ENCODE assay signal across 30 mouse cellular contexts in genomic region chr5:108466647-108467046, GRCm38 (mm10). TPM values are rescaled to one million over a fixed set of nuclear protein-coding genes. Genes with fewer than 3 reads are reported as not detected.
DNase-seq lines count a peak whose midpoint lies in the region; ATAC-seq and TF ChIP-seq lines count a peak whose summit lies in the region.
"Had no signal": no experiment of that assay in that cellular context is flagged by ENCODE, and none has a peak within 500 bp of the region (broad histone marks: within the 10 kb centered on the region; RNA-seq: fewer than 3 reads in every experiment).

No protein-coding gene starts in this region.

- ATAC-seq in heart, embryonic 13.5 days (ENCODE audit: extremely low read depth, insufficient number of reproducible peaks, low FRiP score, low TSS enrichment): no peak
- ATAC-seq in midbrain, embryonic 11.5 days (ENCODE audit: low FRiP score): no peak
- ATAC-seq in midbrain, embryonic 16.5 days: no peak
- no peak for ATAC-seq in liver, embryonic 14.5 days (ENCODE audit: insufficient read depth)
- ATAC-seq: forebrain, embryonic 15.5 days; hindbrain, postnatal 0 days; intestine, embryonic 16.5 days; midbrain, embryonic 13.5 days had no signal

- peak overlapping the region; percentile 25 for H3K4me2 ChIP-seq in heart, embryonic 13.5 days
- no peak overlapping the region for H3K4me2 ChIP-seq in midbrain, embryonic 11.5 days
- H3K4me2 ChIP-seq in midbrain, embryonic 16.5 days (ENCODE audit: low read length): no peak overlapping the region
- peak overlapping the region; percentile 87 for H3K4me2 ChIP-seq in liver, embryonic 14.5 days (ENCODE audit: low read depth)
- H3K4me2 ChIP-seq: embryonic facial prominence, embryonic 15.5 days; forebrain, embryonic 15.5 days; hindbrain, embryonic 12.5 days; limb, embryonic 15.5 days; midbrain, embryonic 13.5 days; stomach, embryonic 15.5 days had no signal

- TF ChIP-seq CTCF in liver, embryonic 14.5 days (IDR thresholded peaks at IDR 0.05; ENCODE audit: low read depth): no peak

- H3K36me3 ChIP-seq in heart, embryonic 13.5 days: peaks cover under 1% of the 10 kb centered on the region
- H3K36me3 ChIP-seq in midbrain, embryonic 11.5 days (ENCODE audit: control insufficient read depth, insufficient read depth, low read length): no peaks in the 10 kb centered on the region
- no peaks in the 10 kb centered on the region for H3K36me3 ChIP-seq in midbrain, embryonic 16.5 days (ENCODE audit: control insufficient read depth, insufficient read depth, low read length)
- H3K36me3 ChIP-seq in liver, embryonic 14.5 days (replicated peaks; ENCODE audit: control insufficient read depth, insufficient read depth, low read depth): no peaks in the 10 kb centered on the region; the same call in 1 of the 2 replicates
- H3K36me3 ChIP-seq: embryonic facial prominence, embryonic 15.5 days; stomach, embryonic 15.5 days had no signal

- H3K9ac ChIP-seq in heart, embryonic 13.5 days: no peak overlapping the region
- no peak overlapping the region for H3K9ac ChIP-seq in midbrain, embryonic 11.5 days (ENCODE audit: low read length)
- H3K9ac ChIP-seq in midbrain, embryonic 16.5 days (ENCODE audit: low read depth, low read length): no peak overlapping the region
- peak overlapping the region; percentile 14; the same call in 1 of the 2 replicates for H3K9ac ChIP-seq in liver, embryonic 14.5 days (replicated peaks)
- H3K9ac ChIP-seq: embryonic facial prominence, embryonic 15.5 days; forebrain, embryonic 15.5 days; hindbrain, embryonic 12.5 days; limb, embryonic 15.5 days; midbrain, embryonic 13.5 days; stomach, embryonic 15.5 days had no signal

- H3K9me3 ChIP-seq in heart, embryonic 13.5 days: no peaks in the 10 kb centered on the region
- H3K9me3 ChIP-seq in midbrain, embryonic 11.5 days (ENCODE audit: control insufficient read depth, low read length): no peaks in the 10 kb centered on the region
- no peaks in the 10 kb centered on the region for H3K9me3 ChIP-seq in midbrain, embryonic 16.5 days (replicated peaks; ENCODE audit: control insufficient read depth, low read length, poor library complexity, severe bottlenecking)
- no peaks in the 10 kb centered on the region for H3K9me3 ChIP-seq in liver, embryonic 14.5 days (ENCODE audit: control insufficient read depth, low read length)
- H3K9me3 ChIP-seq: embryonic facial prominence, embryonic 10.5 days; embryonic facial prominence, embryonic 15.5 days; forebrain, embryonic 15.5 days; hindbrain, embryonic 12.5 days; limb, embryonic 10.5 days; limb, embryonic 15.5 days; megakaryocyte, embryonic 14.5 days; midbrain, embryonic 13.5 days; stomach, embryonic 15.5 days had no signal

- no peak overlapping the region for H3K27ac ChIP-seq in heart, embryonic 13.5 days (replicated peaks)
- H3K27ac ChIP-seq in midbrain, embryonic 11.5 days (ENCODE audit: low read depth, low read length): no peak overlapping the region
- H3K27ac ChIP-seq in midbrain, embryonic 16.5 days (ENCODE audit: low read length): no peak overlapping the region
- H3K27ac ChIP-seq in liver, embryonic 14.5 days: peak overlapping the region; percentile 64
- H3K27ac ChIP-seq: embryonic facial prominence, embryonic 10.5 days; embryonic facial prominence, embryonic 15.5 days; forebrain, embryonic 15.5 days; gastrocnemius, adult 2 months; hindbrain, embryonic 12.5 days; hindbrain, postnatal 0 days; limb, embryonic 10.5 days; limb, embryonic 15.5 days; midbrain, embryonic 13.5 days; stomach, embryonic 15.5 days had no signal

- no peak overlapping the region for H3K4me3 ChIP-seq in heart, embryonic 13.5 days
- H3K4me3 ChIP-seq in midbrain, embryonic 11.5 days (ENCODE audit: low read depth, low read length): no peak overlapping the region
- H3K4me3 ChIP-seq in midbrain, embryonic 16.5 days (ENCODE audit: low read depth, low read length): no peak overlapping the region
- no peak overlapping the region for H3K4me3 ChIP-seq in liver, embryonic 14.5 days (ENCODE audit: insufficient read depth in 1 of 2, low read depth in 2 of 2, low read length in 2 of 2)
- H3K4me3 ChIP-seq: embryonic facial prominence, embryonic 10.5 days; embryonic facial prominence, embryonic 15.5 days; forebrain, embryonic 15.5 days; gastrocnemius, adult 2 months; hindbrain, embryonic 12.5 days; limb, embryonic 10.5 days; limb, embryonic 15.5 days; megakaryocyte, embryonic 14.5 days; midbrain, embryonic 13.5 days; stomach, embryonic 15.5 days had no signal

- no peak for TF ChIP-seq EP300 in liver, embryonic 14.5 days (IDR thresholded peaks at IDR 0.05; ENCODE audit: low read depth)

- DNase-seq in heart, postnatal 4 days: no peak
- DNase-seq in midbrain, embryonic 11.5 days (ENCODE audit: low spot score, missing footprints): peak; percentile 53
- DNase-seq in liver, embryonic 14.5 days (ENCODE audit: low read depth in 3 of 3, low spot score in 3 of 3): no peak
- DNase-seq in ovary, postnatal 10 days (ENCODE audit: low spot score): no peak
- no peak for DNase-seq in spleen, adult 12 weeks (ENCODE audit: low spot score)
- DNase-seq: adrenal gland, adult 8-10 months; B cell, adult 2 months; cerebellum, adult 8-10 months; cerebellum, postnatal 25 days; gastrocnemius, adult 2 months; gastrocnemius, postnatal 36 days; kidney, adult 9 months; kidney, postnatal 10 days; lung, postnatal 36 days; retina, postnatal 1 day; right cerebral cortex, postnatal 14 days had no signal

- peaks cover 62% of the 10 kb centered on the region for H3K4me1 ChIP-seq in heart, embryonic 13.5 days
- H3K4me1 ChIP-seq in midbrain, embryonic 11.5 days (ENCODE audit: control insufficient read depth, insufficient read depth, low read length): peaks cover 20% of the 10 kb centered on the region
- peaks cover 43% of the 10 kb centered on the region for H3K4me1 ChIP-seq in midbrain, embryonic 16.5 days (ENCODE audit: control insufficient read depth, insufficient read depth, low read length)
- H3K4me1 ChIP-seq in liver, embryonic 14.5 days (replicated peaks; ENCODE audit: control insufficient read depth in 2 of 2, insufficient read depth in 2 of 2, low read length in 1 of 2): peaks cover 42 to 45% of the 10 kb centered on the region in 2 experiments

- H3K27me3 ChIP-seq in heart, embryonic 13.5 days (replicated peaks): no peaks in the 10 kb centered on the region
- H3K27me3 ChIP-seq in midbrain, embryonic 11.5 days (ENCODE audit: control insufficient read depth, insufficient read depth, low read length): no peaks in the 10 kb centered on the region
- no peaks in the 10 kb centered on the region for H3K27me3 ChIP-seq in midbrain, embryonic 16.5 days (ENCODE audit: control insufficient read depth, insufficient read depth, low read depth, low read length)
- no peaks in the 10 kb centered on the region for H3K27me3 ChIP-seq in liver, embryonic 14.5 days (ENCODE audit: control insufficient read depth, insufficient read depth, low read length)
- H3K27me3 ChIP-seq: embryonic facial prominence, embryonic 15.5 days; forebrain, embryonic 15.5 days; hindbrain, embryonic 12.5 days; limb, embryonic 15.5 days; megakaryocyte, embryonic 14.5 days; midbrain, embryonic 13.5 days; stomach, embryonic 15.5 days had no signal

- 98% methylated on average over 1 of the region's 1 CpGs for WGBS in heart, embryonic 13.5 days
- 97% methylated on average over 1 of the region's 1 CpGs for WGBS in midbrain, embryonic 11.5 days
- 93% methylated on average over 1 of the region's 1 CpGs for WGBS in midbrain, embryonic 16.5 days
- WGBS in liver, embryonic 14.5 days (ENCODE audit: insufficient replicate concordance): 92% methylated on average over 1 of the region's 1 CpGs

RNA-seq across cellular contexts. Expression of gene Pcgf3, which starts 5.6 kb away (rescaled TPM):
- polyA plus RNA-seq in heart, embryonic 13.5 days (2015; fragmentation: Nextera tagmentation; extraction: Ambion mirVana): 15.3 and 17.8 TPM in 2 replicates
- 10 to 100 TPM; 61.1 to 64.9 TPM for total RNA-seq in heart, postnatal 4 days (2021)
- 29.2 and 34.0 TPM in 2 replicates for polyA plus RNA-seq in midbrain, embryonic 11.5 days (2014; fragmentation: Nextera tagmentation; extraction: Ambion mirVana)
- polyA plus RNA-seq in midbrain, embryonic 16.5 days (2015; fragmentation: Nextera tagmentation; extraction: Ambion mirVana): 25.7 and 27.5 TPM in 2 replicates
- polyA plus RNA-seq in liver, embryonic 14.5 days (2012; rRNA removed): 3.8 and 4.9 TPM in 2 replicates
- polyA plus RNA-seq in liver, embryonic 14.5 days (2014; fragmentation: Nextera tagmentation; extraction: Ambion mirVana): 4.5 and 5.4 TPM in 2 replicates

RNA-seq across cellular contexts. Expression of gene Mfsd7a, which starts 18.0 kb away (rescaled TPM):
- polyA plus RNA-seq in heart, embryonic 13.5 days (2015; fragmentation: Nextera tagmentation; extraction: Ambion mirVana): 0.19 and 0.40 TPM in 2 replicates
- total RNA-seq in heart, postnatal 4 days (2021): under 1 TPM; 0.64 to 0.70 TPM
- polyA plus RNA-seq in midbrain, embryonic 11.5 days (2014; fragmentation: Nextera tagmentation; extraction: Ambion mirVana): 0.18 TPM in 1 of 2 replicates, not detected in the other
- polyA plus RNA-seq in midbrain, embryonic 16.5 days (2015; fragmentation: Nextera tagmentation; extraction: Ambion mirVana): 0.14 and 0.21 TPM in 2 replicates
- 0.32 and 0.36 TPM in 2 replicates for polyA plus RNA-seq in liver, embryonic 14.5 days (2012; rRNA removed)
- 0.08 and 0.09 TPM in 2 replicates for polyA plus RNA-seq in liver, embryonic 14.5 days (2014; fragmentation: Nextera tagmentation; extraction: Ambion mirVana)
- polyA plus RNA-seq: midbrain, embryonic 13.5 days; neural tube, embryonic 14.5 days had no signal

RNA-seq across cellular contexts. Expression of gene Atp5k, which starts 32.4 kb away (rescaled TPM):
- polyA plus RNA-seq in heart, embryonic 13.5 days (2015; fragmentation: Nextera tagmentation; extraction: Ambion mirVana): 723 and 856 TPM in 2 replicates
- 100 to 1,000 TPM; 674 to 726 TPM for total RNA-seq in heart, postnatal 4 days (2021)
- polyA plus RNA-seq in midbrain, embryonic 11.5 days (2014; fragmentation: Nextera tagmentation; extraction: Ambion mirVana): 392 and 433 TPM in 2 replicates
- polyA plus RNA-seq in midbrain, embryonic 16.5 days (2015; fragmentation: Nextera tagmentation; extraction: Ambion mirVana): 350 and 353 TPM in 2 replicates
- polyA plus RNA-seq in liver, embryonic 14.5 days (2012; rRNA removed): 76.5 and 99.9 TPM in 2 replicates
- polyA plus RNA-seq in liver, embryonic 14.5 days (2014; fragmentation: Nextera tagmentation; extraction: Ambion mirVana): 274 and 285 TPM in 2 replicates

Comparison
In these comparisons a context has a peak if more than half of its experiments do, and no peak if none do; other contexts are left out.
1. H3K4me2 ChIP-seq: peak in heart, embryonic 13.5 days (single experiment) and liver, embryonic 14.5 days (single experiment); none in midbrain, embryonic 11.5 days (single experiment) and midbrain, embryonic 16.5 days (single experiment).